Mouse (Mus musculus): Measurements from ENCODE around the gene Ndufaf8.

GRCm38 (mm10) chr11:120122126-120122525 is 23.4 kb downstream of the Ndufaf8 start:
- TF ChIP-seq CTCF (IDR thresholded peaks at IDR 0.05; ENCODE audit: low read depth, low read length) (no peak), TAL1 (conservative IDR thresholded peaks at IDR 0.05; ENCODE audit: low read depth, low read length) (no peak), POLR2AphosphoS5 (IDR thresholded peaks at IDR 0.05; ENCODE audit: insufficient replicate concordance, low read depth, low read length) (no peak)
